Mouse (Mus musculus): Measurements from ENCODE around the gene Tmem215.

Gene Tmem215

DNA sequence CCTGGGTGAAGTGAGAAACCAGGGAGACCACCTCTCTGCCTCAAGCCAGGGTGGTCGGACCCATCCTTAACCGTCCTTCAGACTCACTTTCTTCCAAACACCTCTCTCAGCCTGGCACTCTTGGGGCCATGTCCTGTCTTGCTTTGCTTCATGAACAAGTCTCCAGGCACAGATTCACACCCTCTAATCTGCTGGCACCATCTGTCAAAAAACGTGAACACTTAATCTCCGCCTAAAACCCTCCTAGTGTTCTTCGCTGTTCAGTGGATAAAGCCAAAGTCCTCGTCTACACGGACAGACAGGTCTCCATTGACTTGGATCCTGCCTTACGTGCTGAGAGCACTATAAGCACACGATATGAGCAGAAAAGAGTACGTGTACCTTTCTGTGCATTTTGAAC lies at the start of gene Tmem215:
Gene Tmem215 (plus strand): TSS at position 301 of the 400 bp plus-strand sequence.
- DNase-seq (ENCODE audit: low spot score): no peak

DNA sequence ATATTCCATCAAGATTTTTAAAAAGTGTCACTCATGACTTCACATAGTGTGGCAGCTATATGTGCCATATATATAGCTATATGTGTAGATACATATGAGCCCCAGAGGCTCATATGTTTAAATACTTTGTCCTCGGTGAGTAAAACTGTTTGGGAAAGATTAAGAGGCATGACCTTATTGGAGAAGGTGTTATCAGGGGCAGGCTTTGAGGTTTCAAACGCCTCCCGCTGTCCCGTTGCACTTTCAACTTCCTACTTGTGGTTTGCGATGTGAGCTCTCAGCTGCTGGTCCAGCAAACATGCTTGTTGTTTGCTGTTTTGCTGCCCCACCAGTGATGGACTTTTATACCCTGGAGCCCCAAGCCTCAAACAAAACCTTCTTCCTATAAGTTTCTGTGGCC lies 40.1 kb upstream of the Tmem215 start:
- DNase-seq (ENCODE audit: low spot score): no peak

- DNase-seq (ENCODE audit: low spot score): no peak
Observed at GRCm38 (mm10) chr4:40433379-40433778, 38.6 kb upstream of the Tmem215 start.

DNA sequence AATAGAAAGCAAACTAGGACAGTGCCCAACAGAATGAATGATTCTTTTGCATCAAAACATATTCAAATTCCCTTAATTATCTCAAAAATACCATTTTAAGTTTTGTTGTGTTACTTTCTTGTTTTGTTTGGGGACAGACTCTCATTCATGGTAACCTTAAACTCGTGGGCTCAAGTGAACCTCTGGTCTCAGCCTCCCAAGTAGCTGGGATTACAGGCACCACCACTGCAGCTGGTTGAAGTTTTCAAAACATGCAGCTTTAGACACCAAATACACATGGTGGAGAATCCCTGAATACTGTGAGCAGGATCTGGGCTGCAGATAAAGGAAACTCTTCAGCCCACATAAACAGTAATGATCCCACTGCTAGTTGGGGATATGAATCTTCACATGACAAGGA lies 37.6 kb upstream of the Tmem215 start:
- DNase-seq (ENCODE audit: low spot score): no peak

GRCm38 (mm10) chr4:40443565-40443964 lies 28.4 kb upstream of the Tmem215 start:
- DNase-seq (ENCODE audit: low spot score): no peak

- DNase-seq (ENCODE audit: low spot score): peak; percentile 6
Observed at GRCm38 (mm10) chr4:40472700-40473530, 935 bp downstream of the Tmem215 start.

DNA sequence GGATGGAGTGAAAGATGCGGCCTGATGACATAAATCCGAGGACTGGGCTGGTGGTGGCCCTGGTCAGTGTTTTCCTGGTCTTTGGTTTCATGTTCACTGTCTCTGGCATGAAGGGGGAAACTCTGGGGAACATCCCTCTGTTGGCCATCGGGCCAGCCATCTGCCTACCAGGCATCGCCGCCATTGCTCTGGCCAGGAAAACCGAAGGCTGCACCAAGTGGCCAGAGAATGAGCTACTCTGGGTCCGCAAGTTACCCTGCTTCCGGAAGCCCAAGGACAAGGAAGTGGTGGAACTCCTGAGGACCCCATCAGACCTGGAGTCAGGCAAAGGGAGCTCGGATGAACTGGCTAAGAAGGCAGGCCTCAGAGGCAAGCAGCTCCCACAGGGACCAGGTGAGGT lies 1.9 kb downstream of the Tmem215 start:
- no peak for DNase-seq (ENCODE audit: low spot score)

GRCm38 (mm10) chr4:40477963-40478362 lies 6.0 kb downstream of the Tmem215 start:
- DNase-seq (ENCODE audit: low spot score): no peak

DNA sequence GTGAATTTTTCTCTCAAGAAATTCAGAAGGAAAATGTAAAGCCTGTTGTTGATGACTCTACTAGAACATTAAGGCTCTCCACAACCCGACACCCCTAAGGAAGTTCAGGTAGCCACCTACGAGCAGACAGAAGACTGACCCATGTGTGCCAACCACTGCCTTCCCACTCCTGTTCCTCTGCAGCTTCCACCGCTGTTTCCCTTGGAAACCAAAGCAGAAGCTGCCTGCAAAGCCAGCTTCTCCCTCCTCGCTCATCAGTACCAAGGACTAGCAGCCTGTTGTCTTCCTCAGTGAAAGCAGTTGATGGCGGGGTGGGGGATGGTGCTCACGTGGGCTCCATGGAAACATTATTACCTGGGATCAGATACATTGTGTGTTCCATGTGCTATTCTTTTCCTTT lies 14.6 kb downstream of the Tmem215 start:
- DNase-seq (ENCODE audit: low spot score): no peak

DNA sequence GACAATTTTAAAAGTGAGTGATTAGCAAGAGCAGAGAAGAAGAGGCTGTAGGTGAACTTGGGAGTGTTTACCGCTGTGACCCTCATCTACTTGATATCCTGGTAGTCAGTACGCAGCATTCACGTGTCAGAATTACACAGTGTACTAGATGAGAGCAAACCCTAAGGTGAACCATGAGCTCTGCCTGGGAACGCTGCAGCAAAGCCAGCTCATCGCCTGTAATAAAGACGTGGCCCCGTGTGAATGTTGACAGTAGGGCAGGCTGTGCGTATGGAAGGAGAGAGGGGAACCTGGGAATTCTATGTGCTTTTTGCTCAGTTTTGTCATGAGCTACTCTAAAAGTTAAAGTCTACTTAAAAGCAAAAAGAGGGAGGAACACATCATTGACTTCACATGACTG lies 19.8 kb downstream of the Tmem215 start:
- no peak for DNase-seq (ENCODE audit: low spot score)

GRCm38 (mm10) chr4:40496354-40496753 lies 24.4 kb downstream of the Tmem215 start:
- no peak for DNase-seq (ENCODE audit: low spot score)

GRCm38 (mm10) chr4:40496828-40497227 lies 24.8 kb downstream of the Tmem215 start:
- no peak for DNase-seq (ENCODE audit: low spot score)

GRCm38 (mm10) chr4:40499812-40500591 lies 28.0 kb downstream of the Tmem215 start:
- no peak for DNase-seq (ENCODE audit: low spot score)

GRCm38 (mm10) chr4:40502459-40502858 lies 30.5 kb downstream of the Tmem215 start:
- DNase-seq (ENCODE audit: low spot score): no peak

DNA sequence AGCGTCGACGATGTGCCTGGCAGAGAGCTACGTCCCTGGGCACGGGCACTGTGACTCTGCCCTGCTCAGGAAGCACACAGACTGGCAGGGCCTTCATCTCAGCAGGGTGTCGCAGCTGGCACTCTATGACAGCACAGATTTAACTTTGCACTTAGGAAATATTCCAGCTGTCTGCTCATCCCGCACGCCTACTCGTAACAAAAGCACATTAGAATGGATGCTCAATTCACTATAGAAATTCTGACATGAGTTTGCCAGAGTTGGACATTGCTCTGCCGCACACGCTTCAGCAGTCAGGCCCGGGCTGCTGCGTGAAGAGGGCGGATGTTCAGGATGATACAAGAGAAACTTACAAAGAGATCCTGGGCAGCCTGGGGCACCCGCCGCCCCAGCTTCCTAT lies 37.6 kb downstream of the Tmem215 start:
- no peak for DNase-seq (ENCODE audit: low spot score)

DNA sequence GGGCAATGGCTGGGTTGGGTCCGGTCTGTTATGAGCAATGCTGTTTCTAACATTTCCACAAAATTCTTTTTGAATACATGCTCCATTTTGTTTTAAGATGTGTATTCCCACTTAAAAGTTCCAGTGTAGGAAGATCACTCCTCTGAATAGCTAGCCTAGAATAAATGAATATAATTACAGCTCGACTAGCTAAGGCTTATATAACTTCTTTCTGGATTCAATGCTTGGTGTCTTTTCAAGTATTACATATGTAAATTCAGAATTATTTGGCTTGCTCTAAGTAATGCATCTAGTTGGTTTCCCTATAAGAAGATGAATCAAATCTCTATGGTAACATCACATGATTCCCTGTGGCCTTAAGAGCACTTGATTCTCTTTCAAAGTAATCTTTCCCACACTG lies 41.3 kb downstream of the Tmem215 start:
- DNase-seq (ENCODE audit: low spot score): no peak

- no peak for DNase-seq (ENCODE audit: low spot score)
Observed at GRCm38 (mm10) chr4:40518545-40519324, 46.8 kb downstream of the Tmem215 start.

Data from ovary, postnatal 14 days (tissue).